Mouse (Mus musculus) R1 (cell line): Measurements from ENCODE around the gene Olfr1535.
A peak's percentile ranks its signal among the peaks of the same experiment; 100 is the strongest.

Source experiments
- DNase-seq: peaks from one replicate; pipeline ENCODE4 v3.0.0-alpha.2; 2018; ENCODE audit warnings: low read depth, low spot score

Gene Olfr1535

GRCm38 (mm10) chr13:21559793-21560192, at the start of gene Olfr1535:
Gene Olfr1535 (minus strand): TSS chr13:21559893.
- DNase-seq = no peak

GRCm38 (mm10) chr13:21591618-21592017, 31.9 kb upstream of the Olfr1535 start:
- DNase-seq = no peak

GRCm38 (mm10) chr13:21581659-21582058, 22.0 kb upstream of the Olfr1535 start, which contains the start of gene Olfr1364:
Gene Olfr1364 (minus strand): TSS chr13:21581759.
- DNase-seq = no peak

- no peak for DNase-seq
Observed at GRCm38 (mm10) chr13:21550416-21551110, 9.1 kb downstream of the Olfr1535 start.

- no peak for DNase-seq
Observed at GRCm38 (mm10) chr13:21549487-21549886, 10.2 kb downstream of the Olfr1535 start.

GRCm38 (mm10) chr13:21542708-21543107, 17.0 kb downstream of the Olfr1535 start, which contains the start of gene Olfr1366:
Gene Olfr1366 (minus strand): TSS chr13:21542808.
- no peak for DNase-seq

GRCm38 (mm10) chr13:21530781-21531201, 28.9 kb downstream of the Olfr1535 start, which contains the start of gene Zkscan8:
Gene Zkscan8 (minus strand): TSS chr13:21531120.
- peak; percentile 92 for DNase-seq

GRCm38 (mm10) chr13:21530136-21530535, 29.6 kb downstream of the Olfr1535 start:
- peak; percentile 5 for DNase-seq

GRCm38 (mm10) chr13:21506221-21506649, 53.5 kb downstream of the Olfr1535 start:
- peak; percentile 95 for DNase-seq
